Mouse (Mus musculus): ENCODE results near the gene 1700020A23Rik.

- no peak for TF ChIP-seq POLR2A (IDR thresholded peaks at IDR 0.05; ENCODE audit: low read depth, low read length)
- TF ChIP-seq CTCF (IDR thresholded peaks at IDR 0.05; ENCODE audit: extremely low read depth, insufficient read length, insufficient replicate concordance, low read depth, low read length): no peak
Measured at GRCm38 (mm10) chr2:130357551-130357950, 47.5 kb upstream of the 1700020A23Rik start.
